Mouse (Mus musculus): Measurements from ENCODE around the gene Serpinb2. TPM values are rescaled to one million over a fixed set of nuclear protein-coding genes. Genes with fewer than 3 reads are reported as not detected.

The Serpinb2 gene
- polyA plus RNA-seq, 1 experiment from 2014 or later = 0.06 TPM

Other genes with a start within 250 kb of the Serpinb2 start
- gene Serpinb3b, start 233.1 kb upstream of the Serpinb2 start, polyA plus RNA-seq (2015; fragmentation: Nextera tagmentation; extraction: Ambion mirVana) = not detected in 2 replicates
- not detected in 2 replicates for gene Serpinb3c, start 233.1 kb upstream of the Serpinb2 start, polyA plus RNA-seq (2015; fragmentation: Nextera tagmentation; extraction: Ambion mirVana)
- gene Serpinb11, start 150.2 kb upstream of the Serpinb2 start, polyA plus RNA-seq (2015; fragmentation: Nextera tagmentation; extraction: Ambion mirVana) = not detected in 2 replicates
- gene Serpinb7, start 111.8 kb upstream of the Serpinb2 start, polyA plus RNA-seq (2015; fragmentation: Nextera tagmentation; extraction: Ambion mirVana) = 0.20 and 0.33 TPM in 2 replicates
- 0.92 and 1.3 TPM in 2 replicates for gene Serpinb8, start 78.6 kb downstream of the Serpinb2 start, polyA plus RNA-seq (2015; fragmentation: Nextera tagmentation; extraction: Ambion mirVana)